Mouse (Mus musculus): ENCODE data around the gene Cldn8. TPM values are rescaled to one million over a fixed set of nuclear protein-coding genes. Genes with fewer than 3 reads are reported as not detected.

Gene Cldn8
- polyA plus RNA-seq, 1 experiment from 2014 or later = 219 TPM

DNA sequence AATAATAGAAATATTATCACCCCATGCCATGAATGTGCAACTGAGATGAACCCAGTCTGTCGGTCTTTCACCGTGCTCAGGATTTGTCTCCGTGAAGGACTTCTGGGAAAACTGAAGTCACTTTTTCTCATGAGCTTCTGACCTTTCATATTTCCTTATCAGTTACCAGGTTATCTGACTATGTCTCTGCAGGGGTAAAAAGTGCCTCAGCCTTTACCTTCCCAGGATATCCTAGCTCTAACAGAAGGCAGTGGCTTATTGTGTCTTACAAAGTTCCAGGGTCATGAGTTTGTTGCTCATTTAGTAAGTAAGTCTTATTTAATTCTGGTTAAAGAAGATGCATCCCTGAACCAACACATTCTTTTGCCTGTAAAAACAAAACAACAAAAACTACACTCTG, 6.7 kb upstream of the Cldn8 start:
- H3K27ac ChIP-seq = peak overlapping the region; percentile 42; the same call in 1 of the 2 replicates

DNA sequence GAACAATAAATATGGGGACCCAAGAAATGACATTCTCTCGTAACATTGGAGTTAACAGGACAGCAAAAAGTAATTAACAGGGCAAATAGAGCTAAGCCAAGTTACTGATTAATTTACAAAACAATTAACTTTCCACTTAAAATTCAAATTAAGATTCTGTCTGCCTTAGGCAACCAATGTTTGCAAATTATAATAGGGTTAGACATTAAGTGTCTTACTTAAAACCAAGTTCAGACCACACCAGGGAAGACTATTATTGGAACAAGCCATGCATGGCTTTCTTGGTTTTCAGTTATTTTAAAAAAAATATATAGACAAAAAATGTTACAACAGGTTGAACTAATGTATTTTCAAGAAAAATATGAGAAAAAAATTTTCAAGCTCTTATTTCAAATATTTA, 6.1 kb upstream of the Cldn8 start:
- Histone ChIP-seq H3K36me3 (ENCODE audit: insufficient read depth, low read length) (no peaks in the 10 kb centered on the region), H3K9ac (ENCODE audit: low read depth, low read length) (no peak overlapping the region), H3K4me1 (replicated peaks; ENCODE audit: insufficient read depth, low read length) (0 out of 2 replicates have a peak, but pooled peaks cover 4% of the 10 kb centered on the region), H3K27ac (no peak overlapping the region), H3K27me3 (ENCODE audit: insufficient read depth, low read length) (no peaks in the 10 kb centered on the region), H3K4me2 (ENCODE audit: low read length) (no peak overlapping the region), H3K9me3 (replicated peaks; ENCODE audit: low read length) (no peaks in the 10 kb centered on the region), H3K4me3 (replicated peaks; ENCODE audit: low read depth, low read length) (no peak overlapping the region)
- DNase-seq (ENCODE audit: low spot score) (no peak), ATAC-seq (replicated peaks; ENCODE audit: low FRiP score, low read depth) (no peak)
- TF ChIP-seq CTCF (IDR thresholded peaks at IDR 0.05; ENCODE audit: low read depth) = no peak
- WGBS = 74% methylated on average over 1 of the region's 1 CpGs

More for the DNA sequence above, 6.7 kb upstream of the Cldn8 start:
- H3K4me2 ChIP-seq (ENCODE audit: low read length) = no peak overlapping the region
- no peaks in the 10 kb centered on the region for H3K9me3 ChIP-seq (replicated peaks; ENCODE audit: low read length)
- H3K36me3 ChIP-seq (ENCODE audit: insufficient read depth, low read length) = no peaks in the 10 kb centered on the region
- no peak for DNase-seq (ENCODE audit: low spot score)
- no peak for ATAC-seq (replicated peaks; ENCODE audit: low FRiP score, low read depth)
- H3K4me3 ChIP-seq (replicated peaks; ENCODE audit: low read depth, low read length) = no peak overlapping the region
- WGBS = 69% methylated on average over 3 of the region's 3 CpGs
- no peak for TF ChIP-seq CTCF (IDR thresholded peaks at IDR 0.05; ENCODE audit: low read depth)
- H3K4me1 ChIP-seq (replicated peaks; ENCODE audit: insufficient read depth, low read length) = 0 out of 2 replicates have a peak, but pooled peaks cover 4% of the 10 kb centered on the region
- no peak overlapping the region for H3K9ac ChIP-seq (ENCODE audit: low read depth, low read length)
- H3K27me3 ChIP-seq (ENCODE audit: insufficient read depth, low read length) = no peaks in the 10 kb centered on the region

DNA sequence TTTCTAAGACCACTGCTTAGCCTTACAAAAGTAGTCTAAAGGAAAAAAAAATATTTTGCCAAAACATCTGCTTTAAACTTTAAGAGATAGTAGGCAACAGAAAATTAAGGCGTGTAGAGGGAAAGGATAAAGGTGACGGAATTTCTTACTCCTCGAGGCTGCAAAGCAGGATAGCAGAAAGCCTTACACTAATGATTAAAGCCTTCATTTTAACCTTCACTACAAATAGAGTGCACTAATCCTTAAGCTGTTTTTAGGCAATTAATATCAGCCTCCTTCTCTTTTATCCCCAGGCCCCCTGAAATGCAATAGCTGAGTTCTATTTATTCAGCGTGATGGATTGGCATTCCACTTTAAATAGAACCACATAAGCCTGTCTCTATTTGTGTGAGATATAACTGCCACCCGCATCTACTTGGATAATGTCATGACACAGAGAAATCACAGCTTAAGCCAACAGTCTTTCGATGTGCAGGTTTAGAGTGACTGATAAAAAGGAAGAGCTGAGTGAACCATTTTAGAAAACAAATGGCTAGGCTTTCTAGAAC, 1.3 kb downstream of the Cldn8 start:
- ATAC-seq (replicated peaks; ENCODE audit: low FRiP score, low read depth) = no peak
- no peaks in the 10 kb centered on the region for H3K9me3 ChIP-seq (replicated peaks; ENCODE audit: low read length)
- H3K9ac ChIP-seq (ENCODE audit: low read depth, low read length) = peak overlapping the region; percentile 58
- TF ChIP-seq CTCF (IDR thresholded peaks at IDR 0.05; ENCODE audit: low read depth) = no peak
- H3K36me3 ChIP-seq (ENCODE audit: insufficient read depth, low read length) = no peaks in the 10 kb centered on the region
- H3K4me2 ChIP-seq (ENCODE audit: low read length) = peak overlapping the region; percentile 34; the same call in 1 of the 2 replicates
- peak; percentile 42 for DNase-seq (ENCODE audit: low spot score)
- peak overlapping the region; percentile 36 for H3K4me3 ChIP-seq (replicated peaks; ENCODE audit: low read depth, low read length)
- H3K4me1 ChIP-seq (replicated peaks; ENCODE audit: insufficient read depth, low read length) = no peaks in the 10 kb centered on the region
- H3K27me3 ChIP-seq (ENCODE audit: insufficient read depth, low read length) = no peaks in the 10 kb centered on the region
- 31% methylated on average over 6 of the region's 6 CpGs for WGBS
- peak overlapping the region; percentile 83 for H3K27ac ChIP-seq

DNA sequence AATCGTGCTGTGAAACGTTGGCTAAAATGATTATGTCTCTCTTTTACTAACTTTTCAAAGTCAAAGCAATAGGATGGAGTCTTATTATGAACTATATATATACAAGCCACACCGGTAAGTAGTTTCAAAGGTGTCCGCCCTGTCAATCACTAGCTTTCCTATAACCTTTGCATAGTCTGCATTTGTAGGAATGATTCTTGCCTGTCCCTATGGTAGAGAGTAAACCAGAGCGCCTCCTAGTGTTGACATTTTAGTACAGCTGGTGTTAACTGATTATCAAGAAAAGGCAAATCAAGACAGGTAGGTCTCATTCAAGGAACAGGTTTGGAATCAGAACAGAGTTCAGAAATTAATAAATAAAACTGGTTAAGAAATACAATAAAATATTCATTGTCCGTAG, 20.5 kb downstream of the Cldn8 start:
- Histone ChIP-seq H3K4me2 (ENCODE audit: low read length) (no peak overlapping the region), H3K9ac (ENCODE audit: low read depth, low read length) (no peak overlapping the region), H3K27me3 (ENCODE audit: insufficient read depth, low read length) (no peaks in the 10 kb centered on the region), H3K27ac (no peak overlapping the region), H3K9me3 (replicated peaks; ENCODE audit: low read length) (no peaks in the 10 kb centered on the region), H3K4me3 (replicated peaks; ENCODE audit: low read depth, low read length) (no peak overlapping the region), H3K36me3 (ENCODE audit: insufficient read depth, low read length) (no peaks in the 10 kb centered on the region), H3K4me1 (replicated peaks; ENCODE audit: insufficient read depth, low read length) (no peaks in the 10 kb centered on the region)
- ATAC-seq (replicated peaks; ENCODE audit: low FRiP score, low read depth) (0 out of 2 replicates have a peak, but pooled peaks have one; percentile 43), DNase-seq (ENCODE audit: low spot score) (peak; percentile 72)
- peak; percentile 86 for TF ChIP-seq CTCF (IDR thresholded peaks at IDR 0.05; ENCODE audit: low read depth)
- 58% methylated on average over 6 of the region's 6 CpGs for WGBS

- DNase-seq (ENCODE audit: low spot score) (peak; percentile 24), ATAC-seq (replicated peaks; ENCODE audit: low FRiP score, low read depth) (peak; percentile 76)
- TF ChIP-seq CTCF (IDR thresholded peaks at IDR 0.05; ENCODE audit: low read depth) = no peak
- Histone ChIP-seq H3K36me3 (ENCODE audit: insufficient read depth, low read length) (no peaks in the 10 kb centered on the region), H3K27me3 (ENCODE audit: insufficient read depth, low read length) (no peaks in the 10 kb centered on the region), H3K27ac (no peak overlapping the region), H3K9me3 (replicated peaks; ENCODE audit: low read length) (no peaks in the 10 kb centered on the region), H3K4me3 (replicated peaks; ENCODE audit: low read depth, low read length) (no peak overlapping the region), H3K4me1 (replicated peaks; ENCODE audit: insufficient read depth, low read length) (no peaks in the 10 kb centered on the region), H3K9ac (ENCODE audit: low read depth, low read length) (no peak overlapping the region), H3K4me2 (ENCODE audit: low read length) (no peak overlapping the region)
- WGBS = 50% methylated on average over 3 of the region's 3 CpGs
Observed at GRCm38 (mm10) chr16:88539841-88540487, 23.0 kb downstream of the Cldn8 start.

DNA sequence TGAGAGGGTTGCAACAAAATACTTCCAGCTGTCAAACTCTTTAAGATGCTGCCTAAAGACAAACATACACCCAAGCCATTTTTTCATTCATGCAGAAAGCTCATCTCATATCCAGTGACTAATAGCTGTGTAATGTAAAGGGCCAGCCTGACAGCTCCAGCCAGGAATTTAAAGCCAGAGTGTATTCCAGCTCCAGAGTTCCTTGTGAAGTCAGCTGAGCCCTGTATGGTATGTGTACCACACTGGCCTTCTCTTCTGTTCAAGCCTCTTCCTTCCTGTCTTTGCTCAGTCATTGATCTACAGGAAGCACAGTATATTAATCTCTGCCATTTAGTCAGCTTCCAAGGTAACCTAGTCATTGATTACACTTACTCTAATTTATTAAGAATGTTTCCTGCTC, 51.6 kb downstream of the Cldn8 start:
- Histone ChIP-seq H3K27ac (no peak overlapping the region), H3K9ac (ENCODE audit: low read depth, low read length) (no peak overlapping the region), H3K36me3 (ENCODE audit: insufficient read depth, low read length) (no peaks in the 10 kb centered on the region), H3K4me3 (replicated peaks; ENCODE audit: low read depth, low read length) (no peak overlapping the region), H3K4me1 (replicated peaks; ENCODE audit: insufficient read depth, low read length) (no peaks in the 10 kb centered on the region), H3K9me3 (replicated peaks; ENCODE audit: low read length) (no peaks in the 10 kb centered on the region), H3K27me3 (ENCODE audit: insufficient read depth, low read length) (no peaks in the 10 kb centered on the region), H3K4me2 (ENCODE audit: low read length) (no peak overlapping the region)
- ATAC-seq (replicated peaks; ENCODE audit: low FRiP score, low read depth) (no peak), DNase-seq (ENCODE audit: low spot score) (peak; percentile 12)
- TF ChIP-seq CTCF (IDR thresholded peaks at IDR 0.05; ENCODE audit: low read depth) = no peak

Other genes starting within 250 kb of the Cldn8 start
- gene Cldn17, start 56.2 kb downstream of the Cldn8 start, polyA plus RNA-seq (2015; fragmentation: Nextera tagmentation; extraction: Ambion mirVana) = 0.20 TPM in 1 of 2 replicates, not detected in the other
- gene Krtap24-1, start 49.1 kb upstream of the Cldn8 start, polyA plus RNA-seq (2015; fragmentation: Nextera tagmentation; extraction: Ambion mirVana) = not detected in 2 replicates
- gene 2310079G19Rik, start 64.5 kb upstream of the Cldn8 start, polyA plus RNA-seq (2015; fragmentation: Nextera tagmentation; extraction: Ambion mirVana) = not detected in 2 replicates
- not detected in 2 replicates for gene Krtap26-1, start 84.6 kb upstream of the Cldn8 start, polyA plus RNA-seq (2015; fragmentation: Nextera tagmentation; extraction: Ambion mirVana)
- not detected in 2 replicates for gene Krtap27-1, start 108.5 kb upstream of the Cldn8 start, polyA plus RNA-seq (2015; fragmentation: Nextera tagmentation; extraction: Ambion mirVana)
- not detected in 2 replicates for gene 2310061N02Rik, start 144.8 kb upstream of the Cldn8 start, polyA plus RNA-seq (2015; fragmentation: Nextera tagmentation; extraction: Ambion mirVana)
- not detected in 2 replicates for gene Krtap13-1, start 165.7 kb upstream of the Cldn8 start, polyA plus RNA-seq (2015; fragmentation: Nextera tagmentation; extraction: Ambion mirVana)
- not detected in 2 replicates for gene Krtap13, start 188.5 kb upstream of the Cldn8 start, polyA plus RNA-seq (2015; fragmentation: Nextera tagmentation; extraction: Ambion mirVana)
- gene 2310034C09Rik, start 195.7 kb upstream of the Cldn8 start, polyA plus RNA-seq (2015; fragmentation: Nextera tagmentation; extraction: Ambion mirVana) = not detected in 2 replicates
- gene 2310057N15Rik, start 211.0 kb upstream of the Cldn8 start, polyA plus RNA-seq (2015; fragmentation: Nextera tagmentation; extraction: Ambion mirVana) = not detected in 2 replicates
- not detected in 2 replicates for gene Gm5965, start 214.7 kb upstream of the Cldn8 start, polyA plus RNA-seq (2015; fragmentation: Nextera tagmentation; extraction: Ambion mirVana)
- gene Gm20741, start 249.0 kb upstream of the Cldn8 start, polyA plus RNA-seq (2015; fragmentation: Nextera tagmentation; extraction: Ambion mirVana) = not detected in 2 replicates

Data from kidney, postnatal 0 days (tissue).